Mouse (Mus musculus) splenic B cell, adult 2 months (primary cell): Measurements from ENCODE around the gene Lrrn1.

ENCODE experiments used
- DNase-seq: peaks from one replicate; pipeline ENCODE4 v3.0.0-alpha.2; 2011; ENCODE audit warnings: low read depth, low spot score
- H3K27me3 ChIP-seq: 2 replicates; pipeline ENCODE4 v1.6.1; 2012; ENCODE audit warnings: mild to moderate bottlenecking, low read length, moderate library complexity, mixed read lengths; ENCODE audit not compliant: control insufficient read depth, poor library complexity, insufficient read depth, severe bottlenecking
- H3K36me3 ChIP-seq: 2 replicates; pipeline ENCODE4 v1.6.1; 2012; ENCODE audit warnings: mild to moderate bottlenecking, low read length, moderate library complexity, mixed read lengths; ENCODE audit not compliant: control insufficient read depth, poor library complexity, insufficient read depth, severe bottlenecking

Lrrn1 gene

GRCm38 (mm10) chr6:107528877-107529864 is at the start of gene Lrrn1:
Gene Lrrn1 (plus strand): TSS chr6:107529768.
- Histone ChIP-seq H3K27me3 (no peaks in the 10 kb centered on the region), H3K36me3 (no peaks in the 10 kb centered on the region)
- no peak for DNase-seq

GRCm38 (mm10) chr6:107494491-107494890 is 35.1 kb upstream of the Lrrn1 start:
- no peaks in the 10 kb centered on the region for H3K36me3 ChIP-seq
- no peaks in the 10 kb centered on the region for H3K27me3 ChIP-seq
- no peak for DNase-seq

- no peaks in the 10 kb centered on the region for H3K36me3 ChIP-seq
- DNase-seq: no peak
- no peaks in the 10 kb centered on the region for H3K27me3 ChIP-seq
Measured at GRCm38 (mm10) chr6:107495830-107496229, 33.7 kb upstream of the Lrrn1 start.

- H3K36me3 ChIP-seq: no peaks in the 10 kb centered on the region
- no peak for DNase-seq
- no peaks in the 10 kb centered on the region for H3K27me3 ChIP-seq
Measured at GRCm38 (mm10) chr6:107513716-107514115, 15.9 kb upstream of the Lrrn1 start.

GRCm38 (mm10) chr6:107523953-107524352 is 5.6 kb upstream of the Lrrn1 start:
- no peak for DNase-seq
- H3K36me3 ChIP-seq: no peaks in the 10 kb centered on the region
- H3K27me3 ChIP-seq: no peaks in the 10 kb centered on the region

GRCm38 (mm10) chr6:107529911-107530431 is 403 bp downstream of the Lrrn1 start:
- Histone ChIP-seq H3K27me3 (no peaks in the 10 kb centered on the region), H3K36me3 (no peaks in the 10 kb centered on the region)
- no peak for DNase-seq

GRCm38 (mm10) chr6:107530621-107531285 is 1.2 kb downstream of the Lrrn1 start:
- no peaks in the 10 kb centered on the region for H3K36me3 ChIP-seq
- DNase-seq: no peak
- no peaks in the 10 kb centered on the region for H3K27me3 ChIP-seq

GRCm38 (mm10) chr6:107531526-107532080 is 2.0 kb downstream of the Lrrn1 start:
- no peaks in the 10 kb centered on the region for H3K27me3 ChIP-seq
- no peaks in the 10 kb centered on the region for H3K36me3 ChIP-seq
- DNase-seq: no peak

- H3K27me3 ChIP-seq: no peaks in the 10 kb centered on the region
- DNase-seq: no peak
- H3K36me3 ChIP-seq: no peaks in the 10 kb centered on the region
Measured at GRCm38 (mm10) chr6:107534533-107534932, 5.0 kb downstream of the Lrrn1 start.

- H3K27me3 ChIP-seq: no peaks in the 10 kb centered on the region
- no peaks in the 10 kb centered on the region for H3K36me3 ChIP-seq
- no peak for DNase-seq
Measured at GRCm38 (mm10) chr6:107536631-107537030, 7.1 kb downstream of the Lrrn1 start.

- DNase-seq: no peak
- H3K36me3 ChIP-seq: no peaks in the 10 kb centered on the region
- H3K27me3 ChIP-seq: no peaks in the 10 kb centered on the region
Measured at GRCm38 (mm10) chr6:107541222-107541621, 11.7 kb downstream of the Lrrn1 start.

- no peaks in the 10 kb centered on the region for H3K36me3 ChIP-seq
- DNase-seq: no peak
- no peaks in the 10 kb centered on the region for H3K27me3 ChIP-seq
Measured at GRCm38 (mm10) chr6:107541918-107542317, 12.3 kb downstream of the Lrrn1 start.

GRCm38 (mm10) chr6:107546272-107546671 is 16.7 kb downstream of the Lrrn1 start:
- DNase-seq: no peak
- Histone ChIP-seq H3K27me3 (no peaks in the 10 kb centered on the region), H3K36me3 (no peaks in the 10 kb centered on the region)

GRCm38 (mm10) chr6:107552511-107552910 is 22.9 kb downstream of the Lrrn1 start:
- Histone ChIP-seq H3K27me3 (no peaks in the 10 kb centered on the region), H3K36me3 (no peaks in the 10 kb centered on the region)

GRCm38 (mm10) chr6:107555364-107555763 is 25.8 kb downstream of the Lrrn1 start:
- no peaks in the 10 kb centered on the region for H3K36me3 ChIP-seq
- H3K27me3 ChIP-seq: no peaks in the 10 kb centered on the region
- DNase-seq: no peak

More at GRCm38 (mm10) chr6:107552511-107552910, 22.9 kb downstream of the Lrrn1 start:
- no peak for DNase-seq
